Mouse (Mus musculus): ENCODE data around the gene Serbp1.

The Serbp1 gene

DNA sequence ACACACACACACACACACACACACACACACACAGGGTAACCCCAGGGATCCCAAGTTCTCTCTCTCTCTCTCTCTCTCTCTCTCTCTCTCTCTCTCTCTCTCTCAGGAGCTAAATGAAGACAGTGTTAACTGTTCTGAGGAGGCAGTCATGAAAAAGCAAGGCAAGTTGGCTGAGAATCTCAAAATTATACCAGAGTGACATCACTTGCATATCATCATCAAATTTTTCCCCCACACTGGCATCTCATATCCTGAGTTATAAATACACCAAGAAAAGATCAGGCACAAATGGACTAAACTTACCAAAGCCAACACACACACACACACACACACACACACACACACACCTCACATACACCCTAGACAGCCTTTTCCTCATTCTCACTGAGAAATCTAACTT, 7.0 kb upstream of the Serbp1 start:
- in situ Hi-C loops (cut with MboI, MseI): no loop called here

DNA sequence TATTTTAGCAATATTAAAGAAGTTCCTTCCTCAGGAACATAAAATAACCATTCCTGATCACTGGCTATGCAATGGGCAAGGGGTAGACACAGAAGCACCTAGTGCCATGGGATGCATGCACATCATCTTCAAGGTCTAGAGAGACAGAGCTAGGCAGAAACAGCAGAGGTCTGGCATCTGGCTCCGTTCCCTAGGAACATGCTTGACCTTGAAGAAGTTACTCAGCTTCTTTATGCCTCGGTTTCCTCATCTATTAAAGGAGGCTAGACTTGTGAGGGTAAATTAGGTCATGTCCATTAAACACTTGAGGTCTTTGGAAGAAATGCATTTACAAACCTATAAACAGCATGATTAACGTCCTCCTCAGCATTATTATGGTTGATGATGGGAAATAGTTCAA, 2.3 kb upstream of the Serbp1 start:
- in situ Hi-C loops (cut with MboI, MseI): loop anchor here (5.0 kb wide), 1 partner anchor 43 kb away; no protein-coding TSS in a partner anchor

- in situ Hi-C loops (cut with MboI, MseI): loop anchor here (5.0 kb wide), 1 partner anchor 44 kb away; no protein-coding TSS in a partner anchor
These were observed 1.3 kb upstream of the Serbp1 start for GRCm38 (mm10) chr6:67236491-67237234.

GRCm38 (mm10) chr6:67241263-67241662, 3.3 kb downstream of the Serbp1 start:
- in situ Hi-C loops (cut with MboI, MseI): no loop called here

- in situ Hi-C loops (cut with MboI, MseI): no loop called here
These were observed 5.9 kb downstream of the Serbp1 start for GRCm38 (mm10) chr6:67243765-67244420.

DNA sequence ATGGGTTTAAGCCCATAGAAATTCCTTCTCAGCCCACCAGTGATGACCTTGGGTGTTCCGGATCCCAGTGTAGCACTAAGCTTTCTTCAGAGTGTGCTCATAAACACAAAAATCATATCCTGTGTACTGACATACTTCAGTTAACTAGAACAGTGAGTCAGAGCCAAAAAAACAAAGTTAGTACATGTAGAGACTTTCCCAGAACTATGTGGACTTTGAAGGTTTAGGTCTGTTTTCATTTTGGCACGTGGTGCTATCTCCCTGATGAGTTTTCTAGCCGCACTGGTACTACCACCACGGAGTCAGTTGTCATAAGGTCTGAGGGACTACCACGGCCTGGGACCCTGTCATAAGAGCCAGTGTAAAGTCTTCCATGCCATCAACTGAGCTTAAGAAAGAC, 6.5 kb downstream of the Serbp1 start:
- in situ Hi-C loops (cut with MboI, MseI): no loop called here

DNA sequence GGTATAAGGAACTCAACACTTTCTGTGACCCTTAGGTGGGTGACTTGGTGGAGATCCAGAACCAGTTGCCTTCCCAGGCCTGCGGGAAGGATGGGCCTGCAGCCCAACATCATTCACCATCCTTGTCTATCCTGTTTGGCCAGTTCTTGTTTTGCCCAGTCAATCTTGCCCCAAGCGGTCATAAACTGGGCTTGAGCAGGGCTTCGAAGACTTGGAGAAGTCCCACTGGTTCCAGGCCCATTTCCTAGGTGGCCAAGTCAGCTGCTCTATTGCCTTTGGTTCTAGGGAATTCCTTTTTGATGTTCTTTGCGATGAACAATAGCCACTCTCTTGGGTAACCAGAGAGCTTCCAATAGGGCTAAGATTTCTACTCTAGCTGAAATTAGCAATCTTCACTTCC, 13.1 kb downstream of the Serbp1 start:
- in situ Hi-C loops (cut with MboI, MseI): no loop called here

- in situ Hi-C loops (cut with MboI, MseI): loop anchor here (5.0 kb wide), 1 partner anchor 68 kb away; no protein-coding TSS in a partner anchor
These were observed 27.0 kb downstream of the Serbp1 start for GRCm38 (mm10) chr6:67264935-67265334.

- in situ Hi-C loops (cut with MboI, MseI): no loop called here
These were observed 28.2 kb downstream of the Serbp1 start for GRCm38 (mm10) chr6:67266159-67266657.

DNA sequence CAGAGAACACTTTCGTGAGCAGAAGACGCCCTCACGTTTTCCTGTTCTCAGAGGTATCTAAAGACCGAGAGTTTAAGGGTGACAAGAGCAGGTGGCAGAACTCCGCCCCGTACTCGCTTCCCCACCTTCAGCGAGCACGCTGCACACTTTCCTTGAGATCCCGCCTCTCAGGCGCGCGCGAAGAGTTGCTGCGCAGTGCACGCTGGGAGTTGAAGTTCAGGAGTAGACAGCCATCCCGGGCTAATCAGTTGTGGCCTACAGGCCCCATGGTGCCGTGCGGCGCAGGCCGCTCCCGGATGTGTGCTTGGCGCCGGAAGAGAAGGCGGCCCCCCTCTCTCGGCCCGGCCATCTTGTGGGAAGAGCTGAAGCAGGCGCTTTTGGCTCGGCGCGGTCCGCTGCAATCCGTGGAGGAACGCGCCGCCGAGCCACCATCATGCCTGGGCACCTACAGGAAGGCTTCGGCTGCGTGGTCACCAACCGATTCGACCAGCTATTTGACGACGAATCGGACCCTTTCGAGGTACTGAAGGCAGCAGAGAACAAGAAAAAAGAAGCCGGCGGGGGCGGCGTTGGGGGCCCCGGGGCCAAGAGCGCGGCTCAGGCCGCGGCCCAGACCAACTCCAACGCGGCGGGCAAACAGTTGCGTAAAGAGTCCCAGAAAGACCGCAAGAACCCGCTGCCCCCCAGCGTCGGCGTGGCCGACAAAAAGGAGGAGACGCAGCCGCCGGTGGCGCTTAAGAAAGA, 28.9 kb downstream of the Serbp1 start:
- in situ Hi-C loops (cut with MboI, MseI): no loop called here

- in situ Hi-C loops (cut with MboI, MseI): no loop called here
These were observed 29.6 kb downstream of the Serbp1 start for GRCm38 (mm10) chr6:67267408-67268244.

DNA sequence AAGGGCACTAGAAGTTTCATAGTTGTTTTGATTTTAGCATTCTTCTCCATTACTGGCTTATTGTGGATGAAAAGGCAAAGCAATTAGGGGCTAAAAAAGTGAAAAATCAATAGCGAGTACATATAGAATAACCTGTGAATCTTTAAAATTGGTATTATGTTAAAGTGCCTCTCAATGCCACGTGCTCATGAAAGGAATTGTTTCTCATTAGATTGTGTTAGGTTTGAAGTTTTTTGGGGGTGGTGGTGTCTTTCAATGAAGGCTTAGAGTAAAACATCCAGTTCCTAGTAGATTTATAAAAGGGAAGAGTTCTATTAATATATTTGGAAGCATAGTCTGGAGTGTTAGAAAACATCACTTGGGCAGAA, 30.3 kb downstream of the Serbp1 start:
- in situ Hi-C loops (cut with MboI, MseI): no loop called here

- in situ Hi-C loops (cut with MboI, MseI): no loop called here
These were observed 31.0 kb downstream of the Serbp1 start for GRCm38 (mm10) chr6:67268983-67269382.

GRCm38 (mm10) chr6:67269459-67269858, 31.5 kb downstream of the Serbp1 start:
- in situ Hi-C loops (cut with MboI, MseI): no loop called here

GRCm38 (mm10) chr6:67277944-67278343, 40.0 kb downstream of the Serbp1 start:
- in situ Hi-C loops (cut with MboI, MseI): no loop called here

DNA sequence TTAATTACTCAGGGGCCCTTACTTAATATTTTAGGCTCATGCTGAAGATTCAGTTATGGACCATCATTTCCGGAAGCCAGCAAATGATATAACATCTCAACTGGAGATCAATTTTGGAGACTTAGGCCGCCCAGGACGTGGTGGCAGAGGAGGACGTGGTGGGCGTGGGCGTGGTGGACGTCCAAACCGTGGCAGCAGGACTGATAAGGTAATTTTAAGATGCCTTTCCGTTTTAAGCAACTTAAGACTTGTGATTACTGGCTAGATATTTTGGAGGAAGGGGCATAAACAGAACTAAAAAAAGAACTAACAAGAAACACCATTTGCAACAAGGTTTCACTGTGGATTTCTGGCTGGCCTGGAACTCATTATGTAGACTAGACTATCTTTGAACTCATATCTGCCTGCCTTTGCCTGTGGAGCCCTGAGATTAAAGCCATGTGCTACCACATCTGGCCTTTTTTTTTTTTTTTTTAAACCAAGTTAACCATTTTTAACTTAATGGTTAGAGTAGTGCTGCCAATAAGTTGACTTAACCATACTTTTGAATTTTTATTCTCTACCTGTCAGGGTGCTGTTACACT, 43.7 kb downstream of the Serbp1 start:
- in situ Hi-C loops (cut with MboI, MseI): no loop called here

- in situ Hi-C loops (cut with MboI, MseI): no loop called here
These were observed 44.9 kb downstream of the Serbp1 start for GRCm38 (mm10) chr6:67282897-67283296.

- in situ Hi-C loops (cut with MboI, MseI): no loop called here
These were observed 54.2 kb downstream of the Serbp1 start for GRCm38 (mm10) chr6:67292042-67292623.

GRCm38 (mm10) chr6:67296126-67296525, 58.1 kb downstream of the Serbp1 start:
- in situ Hi-C loops (cut with MboI, MseI): no loop called here

GRCm38 (mm10) chr6:67298742-67299141, 60.8 kb downstream of the Serbp1 start:
- in situ Hi-C loops (cut with MboI, MseI): no loop called here

GRCm38 (mm10) chr6:67300300-67300699, 62.3 kb downstream of the Serbp1 start:
- in situ Hi-C loops (cut with MboI, MseI): no loop called here

Data from regulatory T cell (primary cell).